Mouse (Mus musculus): ENCODE data around the gene Pigk. TPM values are rescaled to one million over a fixed set of nuclear protein-coding genes. Genes with fewer than 3 reads are reported as not detected.
"Not testable (repeated sequence)": the region's sequence is repeated elsewhere in the genome, so short reads cannot be mapped to it uniquely, and the experiment has no call there.

Gene Pigk
- polyA plus RNA-seq, 1 experiment: 20.7 TPM

DNA sequence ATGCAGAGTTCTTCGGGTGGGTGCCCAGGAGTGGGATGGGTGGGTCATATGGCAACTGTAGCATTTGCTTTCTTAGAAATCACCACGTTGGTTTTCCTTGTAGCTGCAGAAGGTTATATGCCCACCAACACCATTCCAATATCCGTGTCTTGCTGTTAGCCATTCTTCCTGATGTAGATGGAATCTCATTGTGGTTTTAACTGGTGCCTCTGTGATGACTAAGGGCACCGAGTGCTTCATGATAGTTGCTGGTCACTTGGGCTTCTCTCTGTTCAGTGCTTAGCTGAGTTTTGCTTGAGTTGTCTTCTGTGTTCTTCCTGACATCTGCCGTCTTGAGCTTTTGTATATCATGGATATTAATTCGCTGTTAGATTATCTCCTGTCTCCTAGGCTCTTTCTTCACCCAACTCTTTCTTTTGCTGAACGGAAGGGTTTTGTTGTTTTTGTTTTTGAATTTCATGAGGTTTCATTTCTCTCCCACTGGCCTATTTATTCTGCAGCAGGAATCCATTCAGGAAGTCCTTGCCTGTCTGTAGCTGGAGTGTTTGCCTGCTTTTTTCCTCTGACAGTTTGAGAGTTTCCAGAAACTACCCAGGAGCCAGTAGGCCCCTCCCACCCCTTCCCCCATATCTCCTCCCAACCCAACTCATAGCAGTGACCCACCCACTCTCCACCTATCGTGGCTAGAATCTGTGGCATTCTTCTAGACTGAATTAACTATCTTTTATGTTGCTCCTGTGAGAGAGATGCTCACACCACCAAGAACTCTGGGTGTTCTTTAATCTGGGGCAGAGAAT lies 50.8 kb downstream of the Pigk start:
- no peak for DNase-seq (ENCODE audit: low spot score)

DNA sequence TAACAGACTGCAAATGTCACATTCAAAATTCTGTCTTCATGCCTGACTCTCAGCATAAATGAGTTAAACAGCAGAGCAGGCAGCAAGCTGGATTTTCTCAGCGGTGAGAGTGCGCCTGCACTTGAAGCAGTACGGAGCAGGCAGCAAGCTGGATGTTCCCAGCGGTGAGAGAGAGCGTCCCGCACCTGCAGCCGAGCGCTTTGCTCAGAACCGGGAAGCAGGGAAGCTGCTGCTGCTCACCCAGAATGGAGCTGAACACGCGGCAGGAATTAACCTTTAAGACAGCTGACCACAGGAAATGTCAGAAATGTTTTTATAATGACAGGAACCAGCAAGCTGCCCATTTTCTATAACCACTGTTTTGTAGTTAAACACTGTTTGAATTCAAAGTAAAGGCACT lies 53.6 kb downstream of the Pigk start:
- no peak for DNase-seq (ENCODE audit: low spot score)

DNA sequence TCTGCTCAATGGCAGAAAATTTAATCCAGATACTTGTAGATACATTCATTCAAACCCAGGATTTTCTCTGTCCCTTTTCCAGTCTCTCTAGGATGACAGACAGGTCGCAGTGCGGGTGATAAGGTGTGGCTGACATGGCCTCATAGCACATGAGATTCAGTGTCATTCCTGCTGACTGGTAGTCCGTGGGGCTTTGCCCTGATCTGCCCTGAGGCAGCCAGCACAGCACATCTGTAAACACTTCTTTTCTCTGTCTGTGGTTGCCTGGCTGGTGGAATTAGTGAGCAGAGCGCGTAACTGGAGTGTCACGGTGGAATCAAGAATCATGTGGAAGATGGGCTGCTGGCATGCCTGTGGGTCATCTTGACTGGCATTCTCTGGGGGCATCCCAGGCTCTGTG lies 56.2 kb downstream of the Pigk start:
- DNase-seq (ENCODE audit: low spot score): no peak

DNA sequence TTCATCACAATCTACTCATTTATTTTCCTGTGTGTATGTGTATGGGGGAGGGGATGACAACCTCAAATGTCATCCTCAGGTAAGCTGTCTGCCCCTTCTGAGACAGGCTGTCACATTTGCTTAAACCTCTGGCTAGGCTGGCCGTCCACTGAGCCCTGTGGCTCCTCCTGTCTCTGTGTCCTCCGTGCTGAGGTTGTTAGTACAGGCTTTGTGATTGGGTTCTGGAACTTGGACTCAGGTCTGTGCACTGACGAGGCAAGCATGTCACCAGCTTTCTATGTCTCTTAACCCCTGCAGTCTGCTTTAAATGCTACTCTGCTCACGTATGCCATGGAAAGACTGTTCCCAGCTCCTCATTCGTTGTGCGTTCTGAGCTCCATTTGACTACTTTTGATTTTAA lies 62.5 kb downstream of the Pigk start:
- DNase-seq (ENCODE audit: low spot score): no peak

DNA sequence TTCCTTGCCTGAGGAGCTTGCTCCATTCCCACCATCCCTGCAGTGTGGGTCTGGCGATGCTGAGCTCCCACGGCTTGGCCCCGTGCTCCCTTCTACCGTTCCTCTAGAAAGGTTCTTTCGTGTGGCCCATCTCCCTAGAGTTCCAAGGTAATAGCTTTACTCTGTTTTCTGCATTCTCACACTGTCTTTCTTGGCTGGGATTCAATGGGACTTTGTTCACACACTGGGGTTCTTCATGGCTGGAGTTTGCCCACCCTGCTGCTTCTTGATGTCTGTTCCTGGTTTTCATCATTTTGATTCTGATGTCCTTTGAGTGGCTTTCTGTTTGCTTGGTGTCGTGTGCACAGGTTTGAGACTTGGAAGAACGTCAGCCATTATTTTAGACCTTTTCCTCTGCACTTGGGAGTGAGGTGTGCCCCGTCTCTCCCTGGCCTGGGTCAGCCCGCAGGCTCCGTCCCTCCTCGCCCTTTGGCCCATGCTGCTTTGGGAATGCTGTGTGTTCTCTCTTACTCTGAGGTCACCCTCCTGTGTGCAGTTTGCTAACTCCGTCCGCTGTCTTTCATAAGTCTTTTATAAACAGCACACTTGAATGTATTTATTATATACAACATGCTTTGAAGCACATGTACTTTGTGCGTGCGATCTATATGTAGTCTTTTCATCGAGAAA lies 63.1 kb downstream of the Pigk start:
- DNase-seq (ENCODE audit: low spot score): no peak

DNA sequence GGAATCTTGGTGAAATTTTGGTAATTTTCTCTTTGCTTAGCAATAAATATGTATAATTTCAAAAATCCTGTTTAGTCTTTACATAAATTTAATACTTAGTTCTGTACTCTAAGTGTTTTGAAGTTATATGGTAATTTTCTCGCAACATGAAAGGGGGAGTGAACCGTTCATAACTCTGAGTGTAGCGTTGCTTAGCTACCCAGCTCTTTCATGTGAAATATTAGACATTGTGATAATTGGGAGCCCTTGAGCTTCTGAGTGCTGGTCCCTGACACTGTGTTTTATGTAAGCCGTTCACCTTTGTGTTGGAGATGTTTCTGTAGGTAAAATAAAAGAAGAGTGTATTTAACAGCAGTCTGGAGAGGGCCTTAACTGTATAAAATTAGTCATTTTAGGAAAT lies 65.9 kb downstream of the Pigk start:
- no peak for DNase-seq (ENCODE audit: low spot score)

DNA sequence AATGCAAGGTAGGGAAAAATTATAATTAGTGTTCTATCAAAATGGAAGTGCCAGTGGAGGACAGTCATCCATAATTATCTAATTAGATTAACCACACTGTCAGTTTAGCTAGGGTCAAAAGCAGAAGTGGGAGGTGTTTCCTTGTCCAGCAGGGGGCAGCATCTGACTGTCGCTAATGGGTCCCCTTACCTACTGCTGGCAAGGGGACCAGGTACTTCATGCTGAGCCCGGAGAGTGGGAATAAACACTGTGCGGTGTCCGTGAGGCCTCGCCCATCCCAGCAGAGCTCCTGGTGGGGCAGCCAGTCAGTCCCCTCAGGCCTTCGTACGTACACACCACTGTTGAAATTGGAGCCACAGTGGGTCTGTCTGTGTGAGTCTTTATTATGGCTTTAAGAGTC lies 69.9 kb downstream of the Pigk start:
- DNase-seq (ENCODE audit: low spot score): no peak

DNA sequence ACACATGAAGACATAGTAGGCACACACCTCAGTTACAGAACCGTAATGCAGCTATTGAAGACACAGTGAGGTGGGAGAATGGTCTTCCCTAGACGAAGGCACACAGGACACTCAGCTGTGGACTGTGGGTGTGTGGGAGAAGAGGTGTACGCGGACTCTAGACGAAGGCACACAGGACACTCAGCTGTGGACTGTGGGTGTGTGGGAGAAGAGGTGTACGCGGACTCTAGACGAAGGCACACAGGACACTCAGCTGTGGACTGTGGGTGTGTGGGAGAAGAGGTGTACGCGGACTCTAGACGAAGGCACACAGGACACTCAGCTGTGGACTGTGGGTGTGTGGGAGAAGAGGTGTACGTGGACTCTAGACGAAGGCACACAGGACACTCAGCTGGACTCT lies 70.5 kb downstream of the Pigk start:
- not testable (repeated sequence) for DNase-seq (ENCODE audit: low spot score)

DNA sequence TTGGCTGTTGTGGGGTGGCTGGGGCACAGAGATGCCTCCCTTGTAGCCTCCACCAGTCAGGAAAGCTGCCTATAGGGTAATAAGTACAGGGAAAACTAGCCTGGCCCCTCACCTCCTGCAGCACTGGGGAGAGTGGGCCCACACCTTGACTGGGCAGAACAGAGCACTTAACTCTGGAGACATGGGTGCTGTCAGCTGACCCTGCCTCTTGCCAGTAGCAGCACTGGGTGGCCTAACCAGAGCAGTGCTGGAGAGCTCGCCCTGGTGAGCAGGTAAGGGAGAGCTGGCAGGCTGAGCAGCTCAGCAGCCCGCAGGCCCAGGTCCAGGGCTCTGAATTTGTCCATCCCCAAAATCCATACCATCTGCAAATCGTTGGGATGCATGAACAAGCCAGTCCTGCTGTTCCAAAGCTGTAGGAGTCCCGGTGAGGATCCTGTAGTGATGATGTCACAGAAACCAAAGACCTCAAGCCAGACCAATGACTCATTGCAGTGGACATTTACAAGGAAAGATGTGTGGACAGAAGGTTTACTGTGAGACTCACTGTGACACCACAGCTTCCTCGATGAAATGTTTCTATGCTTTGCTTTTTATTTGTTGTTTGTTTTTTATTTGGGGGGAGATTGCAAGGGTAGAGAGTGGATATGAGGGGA lies 74.5 kb downstream of the Pigk start:
- not testable (repeated sequence) for DNase-seq (ENCODE audit: low spot score)

DNA sequence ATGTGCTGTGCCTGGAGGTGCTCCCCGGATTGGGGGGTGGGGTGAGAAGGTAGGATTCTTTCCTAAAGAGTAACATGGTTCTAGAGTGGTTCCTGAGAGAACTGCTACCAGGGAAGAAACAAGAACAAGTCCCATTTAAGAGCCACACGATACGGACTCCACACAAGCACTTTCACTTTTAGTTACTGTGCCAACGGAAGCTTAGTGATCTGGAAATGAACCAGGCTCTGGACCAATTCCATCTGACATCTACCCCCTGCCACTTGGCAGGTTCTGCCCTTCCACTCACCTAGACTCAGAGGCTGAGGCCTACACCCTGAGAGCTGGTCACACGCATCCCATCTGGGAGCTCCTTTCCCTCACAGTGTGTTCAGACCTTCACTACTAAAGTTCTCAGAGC lies 78.7 kb downstream of the Pigk start:
- no peak for DNase-seq (ENCODE audit: low spot score)

DNA sequence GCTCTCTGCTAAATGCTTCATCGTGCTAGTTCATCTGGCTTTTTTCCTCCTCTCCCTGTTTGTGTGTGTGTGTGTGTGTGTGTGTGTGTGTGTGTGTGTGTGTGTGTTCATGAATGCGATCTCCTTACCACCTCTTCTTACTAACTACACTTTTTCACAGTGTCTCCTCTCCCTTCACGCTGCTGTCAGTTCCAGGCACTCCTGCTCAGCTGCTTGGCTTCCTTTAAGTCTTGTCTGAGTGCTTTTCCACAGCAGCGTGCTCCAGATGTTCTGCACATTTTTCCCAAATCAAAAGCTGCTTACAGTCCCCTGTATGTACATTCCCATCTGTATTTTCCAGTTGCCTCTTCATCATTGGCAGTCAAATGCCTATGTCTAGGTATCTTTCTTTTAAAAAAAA lies 79.1 kb downstream of the Pigk start:
- no peak for DNase-seq (ENCODE audit: low spot score)

DNA sequence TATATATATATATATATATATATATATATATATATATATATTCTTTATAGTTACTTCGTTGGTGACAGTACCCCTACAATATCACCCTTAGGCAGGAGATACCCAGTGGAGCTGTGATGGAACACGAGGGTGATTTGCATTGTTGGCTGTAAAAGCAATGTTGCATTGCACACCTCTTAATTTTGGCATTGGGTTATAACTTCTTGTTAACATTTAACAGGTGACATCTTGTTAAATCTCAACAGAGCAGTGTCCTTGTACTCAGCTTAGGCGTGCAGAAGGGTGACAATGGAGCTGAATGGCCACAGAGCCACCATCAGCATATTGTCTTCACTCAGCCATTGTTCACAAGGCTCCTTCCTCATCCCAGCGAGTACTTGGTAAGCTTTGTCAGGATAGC lies 82.3 kb downstream of the Pigk start:
- DNase-seq (ENCODE audit: low spot score): no peak

DNA sequence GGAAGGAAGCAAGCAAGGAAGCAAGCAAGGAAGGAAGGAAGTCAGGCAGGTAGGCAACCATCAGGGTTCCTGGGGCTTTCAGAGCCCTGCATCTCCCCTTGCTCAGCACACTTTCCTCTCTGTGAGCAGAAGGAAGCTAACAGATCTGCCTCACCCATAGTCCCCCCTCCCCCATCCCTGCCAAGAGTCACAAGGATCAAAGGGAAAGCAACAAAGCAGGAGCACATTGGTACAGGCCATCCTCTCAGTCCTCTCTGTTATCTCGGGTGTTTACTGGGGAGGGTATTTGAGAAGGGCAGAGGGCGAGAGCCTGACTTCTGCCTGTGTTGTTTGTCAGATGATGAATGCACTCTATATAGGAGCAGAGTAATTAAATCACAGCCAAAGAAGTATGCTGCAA lies 83.5 kb downstream of the Pigk start:
- DNase-seq (ENCODE audit: low spot score): no peak

DNA sequence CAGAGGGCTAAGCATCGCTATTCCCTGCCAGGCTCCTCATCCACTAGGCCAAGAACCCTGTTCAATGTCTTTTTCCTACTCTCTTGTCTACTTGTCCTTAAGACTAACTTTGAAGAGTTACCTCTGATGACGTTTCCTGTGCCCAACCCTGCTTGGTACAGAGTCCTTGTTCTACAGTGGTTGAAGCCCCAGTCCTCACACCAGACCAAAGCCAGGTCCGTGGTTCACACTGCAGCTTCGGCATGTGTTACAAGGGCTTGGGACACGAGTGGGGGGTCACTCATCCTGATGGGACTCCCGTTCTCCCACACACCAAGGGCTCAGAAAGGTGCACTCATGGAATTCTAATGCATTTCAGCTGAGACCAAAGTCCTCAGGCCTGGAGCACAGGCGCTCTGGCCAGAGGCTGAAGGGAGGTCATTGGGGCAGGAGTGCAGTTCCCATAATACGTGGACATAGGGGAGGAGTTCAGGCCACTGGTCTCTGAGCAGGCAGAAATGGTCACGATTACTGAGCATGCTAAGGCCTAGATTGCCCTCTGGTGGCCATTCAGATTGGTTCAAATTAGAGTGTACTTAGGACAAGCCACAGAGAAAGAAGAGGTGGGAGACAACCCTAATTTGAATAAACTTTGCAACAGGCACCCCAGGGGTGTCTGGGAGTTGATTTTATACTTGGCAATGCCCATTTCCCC lies 86.0 kb downstream of the Pigk start:
- no peak for DNase-seq (ENCODE audit: low spot score)

DNA sequence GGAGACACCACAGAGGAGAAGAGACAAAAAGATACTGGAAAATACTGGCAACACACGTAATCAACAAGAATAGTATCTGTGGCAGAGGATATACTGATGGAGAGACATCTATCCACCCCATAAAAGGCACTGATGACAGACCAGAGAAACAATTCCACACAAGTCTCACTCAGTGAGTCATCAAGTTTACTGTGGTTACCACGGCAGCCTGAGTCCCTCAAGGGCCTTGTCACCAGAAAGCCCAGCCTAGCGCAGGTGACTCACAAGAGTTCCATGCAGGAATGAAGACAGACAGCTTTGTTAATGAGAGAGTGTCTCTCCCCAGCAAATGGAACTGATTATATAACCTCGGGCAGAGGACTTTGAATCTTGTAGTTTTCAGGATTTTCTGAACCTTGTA lies 100.0 kb downstream of the Pigk start:
- no peak for DNase-seq (ENCODE audit: low spot score)

DNA sequence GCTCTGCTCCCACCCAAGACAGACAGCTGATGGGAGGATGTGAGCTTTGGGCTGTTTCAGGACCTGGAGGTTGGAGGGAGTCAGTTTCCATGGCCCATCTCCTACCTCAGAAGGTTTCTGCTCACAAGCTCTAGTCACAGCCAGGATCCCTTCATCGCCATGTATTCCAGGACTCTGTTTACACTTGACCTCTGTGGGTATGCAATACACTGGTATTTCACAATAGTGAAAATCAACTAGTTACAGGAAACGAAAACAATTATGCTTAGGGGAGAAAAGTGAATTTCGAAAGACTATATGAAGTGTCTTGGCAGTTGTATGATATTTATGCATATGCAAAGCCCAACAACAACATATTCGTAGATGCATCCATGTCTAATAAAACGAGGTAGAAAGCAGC lies 101.2 kb downstream of the Pigk start:
- DNase-seq (ENCODE audit: low spot score): no peak

DNA sequence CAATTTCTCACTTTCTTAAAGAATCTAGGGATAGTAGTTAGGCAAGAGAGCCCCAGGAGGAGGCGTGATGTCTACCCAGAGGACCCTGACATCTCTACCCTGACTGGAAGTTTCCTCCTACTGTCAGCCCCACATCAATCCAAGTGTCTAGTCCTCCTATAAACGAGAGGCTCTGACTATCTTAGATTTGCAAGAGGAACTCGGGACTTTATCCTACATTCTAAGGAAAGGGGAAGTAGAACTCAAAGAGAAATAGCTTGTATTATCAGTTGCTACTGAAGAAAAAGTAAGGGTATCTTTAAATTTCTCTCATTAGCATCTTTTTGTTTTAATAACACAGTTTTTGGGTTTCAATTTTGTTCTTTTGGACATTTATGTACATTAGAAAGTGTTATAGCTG lies 106.5 kb downstream of the Pigk start:
- no peak for DNase-seq (ENCODE audit: low spot score)

DNA sequence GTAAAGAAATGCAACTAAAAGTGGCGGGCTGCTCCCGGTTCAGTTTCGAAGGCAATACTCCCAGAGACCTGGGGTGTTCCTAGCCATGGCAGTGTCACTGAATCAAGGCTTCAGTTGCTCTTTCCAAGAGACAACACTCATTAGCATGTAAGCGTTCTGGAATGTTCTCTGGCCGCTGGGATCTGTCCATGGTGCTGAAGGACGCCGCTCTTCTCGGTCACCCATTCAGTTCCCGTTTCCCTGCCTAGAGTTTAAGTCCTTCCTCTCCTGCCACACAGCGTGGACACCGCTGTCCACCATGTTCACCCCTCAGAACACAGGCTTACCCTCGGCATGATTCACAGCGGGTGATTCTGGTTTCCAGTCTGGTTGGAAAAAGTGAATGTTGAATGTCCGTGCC lies 107.3 kb downstream of the Pigk start:
- DNase-seq (ENCODE audit: low spot score): peak; percentile 41

DNA sequence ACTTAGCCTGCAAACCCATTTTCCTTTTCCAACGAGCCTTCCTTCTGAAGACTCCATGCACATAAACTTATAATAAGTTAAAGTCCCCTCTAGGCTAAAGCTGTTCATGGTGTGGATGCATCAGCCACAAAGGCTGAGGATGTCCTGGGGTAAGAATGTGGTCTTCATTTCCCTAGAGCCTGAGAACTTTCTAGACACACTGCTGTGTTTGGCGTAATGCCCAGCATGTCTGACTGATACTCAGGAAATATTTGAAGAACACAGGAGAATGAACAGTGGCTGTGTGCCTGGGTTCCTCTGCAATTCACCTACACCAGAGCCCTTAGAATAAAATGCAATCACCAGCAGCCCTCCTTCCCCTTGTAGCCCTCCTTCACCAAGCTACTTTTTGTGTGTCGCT lies 117.5 kb downstream of the Pigk start:
- DNase-seq (ENCODE audit: low spot score): no peak

DNA sequence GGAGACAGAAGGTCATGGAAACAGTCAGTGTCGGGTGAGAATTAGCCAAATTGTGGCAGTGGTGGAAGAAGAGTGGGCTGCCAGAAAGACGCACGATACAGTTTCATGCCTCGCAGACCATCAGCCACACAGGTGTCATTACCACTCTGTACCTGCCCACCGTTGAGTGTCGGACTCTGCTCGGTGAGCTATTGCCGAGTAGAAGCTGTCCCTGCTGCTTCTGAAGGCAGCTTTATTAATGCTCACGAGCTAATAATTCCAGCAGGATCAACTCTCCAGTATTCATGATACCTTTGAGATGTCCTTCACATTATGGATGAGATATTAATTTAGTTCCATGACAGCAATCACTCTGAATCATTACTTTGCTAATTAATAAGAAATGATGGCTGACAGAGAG lies 118.1 kb downstream of the Pigk start:
- DNase-seq (ENCODE audit: low spot score): no peak

DNA sequence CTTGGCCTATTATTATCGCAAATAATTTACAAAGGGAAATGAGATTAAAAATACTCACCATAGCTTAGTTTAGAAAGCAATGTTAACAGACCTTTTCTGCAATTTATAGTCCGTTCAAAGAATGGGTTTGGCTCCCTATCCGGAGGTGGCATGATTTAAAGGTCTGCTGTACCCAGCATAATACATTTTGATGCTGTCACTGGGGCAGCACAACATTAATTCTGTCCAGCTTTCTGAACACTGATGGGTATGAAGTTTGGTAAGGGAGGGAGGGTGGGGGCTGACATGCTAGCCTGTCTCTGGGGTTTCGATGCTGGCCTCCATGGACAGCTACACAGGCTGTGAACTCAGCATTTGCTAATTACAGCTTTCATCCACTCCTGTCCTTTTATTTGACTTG lies 118.5 kb downstream of the Pigk start:
- DNase-seq (ENCODE audit: low spot score): no peak

DNA sequence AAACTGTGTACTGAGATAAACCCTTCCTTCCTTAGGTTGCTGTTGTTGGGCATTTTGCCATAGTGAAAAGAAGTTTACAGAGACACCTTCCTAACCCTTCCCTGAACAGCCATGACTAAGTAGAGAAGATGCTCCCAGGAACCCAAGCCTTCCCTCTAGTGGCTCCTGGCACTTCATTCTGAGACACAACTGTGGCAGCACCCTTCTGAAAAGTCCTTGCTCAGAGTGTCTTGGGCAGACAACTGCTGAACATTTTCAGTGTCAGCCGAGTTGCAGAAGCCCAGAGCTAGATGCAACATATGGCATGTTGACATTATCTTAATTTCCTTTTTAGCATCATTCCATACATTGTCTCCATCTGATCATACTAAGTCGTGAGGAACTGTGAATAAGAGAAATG lies 123.5 kb downstream of the Pigk start:
- DNase-seq (ENCODE audit: low spot score): no peak

DNA sequence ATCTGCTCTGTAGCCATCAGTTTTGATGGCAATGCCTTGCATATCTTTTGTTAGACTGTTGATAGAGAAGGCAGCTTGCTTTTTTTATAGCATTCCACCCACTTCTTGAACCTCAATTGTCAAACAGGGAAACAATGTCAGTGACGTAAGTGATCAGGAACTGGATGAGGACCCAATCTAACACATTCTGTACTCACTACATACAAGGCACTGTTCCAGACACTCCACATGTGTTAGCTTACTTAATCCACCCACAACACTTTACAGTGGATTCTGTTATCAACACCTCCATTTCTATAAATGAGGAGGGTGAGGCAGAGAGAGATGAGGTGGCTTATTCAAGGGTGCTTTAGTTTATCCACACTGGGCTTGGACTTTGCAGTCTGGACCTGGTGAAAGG lies 124.0 kb downstream of the Pigk start:
- DNase-seq (ENCODE audit: low spot score): no peak
